Mouse (Mus musculus): ENCODE results near the gene Pabpn1l.
A peak's percentile ranks its signal among the peaks of the same experiment; 100 is the strongest.

Gene Pabpn1l

GRCm38 (mm10) chr8:122622727-122623126, at the start of gene Pabpn1l:
TSS of gene Pabpn1l (minus strand) at chr8:122622739.
- DNase-seq (ENCODE audit: low read depth) = no peak

GRCm38 (mm10) chr8:122671894-122672293, 49.4 kb upstream of the Pabpn1l start:
- no peak for DNase-seq (ENCODE audit: low read depth)

GRCm38 (mm10) chr8:122670718-122671117, 48.2 kb upstream of the Pabpn1l start:
- DNase-seq (ENCODE audit: low read depth) = no peak

GRCm38 (mm10) chr8:122670001-122670400, 47.5 kb upstream of the Pabpn1l start:
- DNase-seq (ENCODE audit: low read depth) = no peak

GRCm38 (mm10) chr8:122669370-122669769, 46.8 kb upstream of the Pabpn1l start:
- DNase-seq (ENCODE audit: low read depth) = no peak

- no peak for DNase-seq (ENCODE audit: low read depth)
These were observed 45.3 kb upstream of the Pabpn1l start for GRCm38 (mm10) chr8:122667854-122668253.

- no peak for DNase-seq (ENCODE audit: low read depth)
These were observed 44.3 kb upstream of the Pabpn1l start for GRCm38 (mm10) chr8:122666827-122667226.

GRCm38 (mm10) chr8:122666338-122666764, 43.8 kb upstream of the Pabpn1l start:
- DNase-seq (ENCODE audit: low read depth) = peak; percentile 74

GRCm38 (mm10) chr8:122665667-122666316, 43.3 kb upstream of the Pabpn1l start:
- DNase-seq (ENCODE audit: low read depth) = no peak

- DNase-seq (ENCODE audit: low read depth) = no peak
These were observed 42.7 kb upstream of the Pabpn1l start for GRCm38 (mm10) chr8:122665221-122665620.

- no peak for DNase-seq (ENCODE audit: low read depth)
These were observed 41.1 kb upstream of the Pabpn1l start for GRCm38 (mm10) chr8:122663670-122664069.

GRCm38 (mm10) chr8:122663106-122663505, 40.6 kb upstream of the Pabpn1l start:
- no peak for DNase-seq (ENCODE audit: low read depth)

- DNase-seq (ENCODE audit: low read depth) = no peak
These were observed 39.4 kb upstream of the Pabpn1l start for GRCm38 (mm10) chr8:122661894-122662293.

GRCm38 (mm10) chr8:122661138-122661537, 38.6 kb upstream of the Pabpn1l start:
- DNase-seq (ENCODE audit: low read depth) = no peak

GRCm38 (mm10) chr8:122660022-122660421, 37.5 kb upstream of the Pabpn1l start:
- DNase-seq (ENCODE audit: low read depth) = no peak

- no peak for DNase-seq (ENCODE audit: low read depth)
These were observed 36.2 kb upstream of the Pabpn1l start for GRCm38 (mm10) chr8:122658807-122659160.

GRCm38 (mm10) chr8:122658149-122658806, 35.7 kb upstream of the Pabpn1l start:
- no peak for DNase-seq (ENCODE audit: low read depth)

GRCm38 (mm10) chr8:122656056-122656999, 33.8 kb upstream of the Pabpn1l start:
- DNase-seq (ENCODE audit: low read depth) = no peak

- no peak for DNase-seq (ENCODE audit: low read depth)
These were observed 32.2 kb upstream of the Pabpn1l start for GRCm38 (mm10) chr8:122654768-122655167.

- DNase-seq (ENCODE audit: low read depth) = no peak
These were observed 30.1 kb upstream of the Pabpn1l start for GRCm38 (mm10) chr8:122652643-122653042.

GRCm38 (mm10) chr8:122651326-122651921, 28.9 kb upstream of the Pabpn1l start:
- DNase-seq (ENCODE audit: low read depth) = no peak
